Mouse (Mus musculus): ENCODE data around the gene Fbll1. TPM values are rescaled to one million over a fixed set of nuclear protein-coding genes. Genes with fewer than 3 reads are reported as not detected.
"Not testable (repeated sequence)": the region's sequence is repeated elsewhere in the genome, so short reads cannot be mapped to it uniquely, and the experiment has no call there.

Gene Fbll1
- under 1 TPM in 1 of 2 experiments, not detected in 1; 0.46 TPM for total RNA-seq (2021)
- long read RNA-seq, experiment 1, result 0 reads
- long read RNA-seq, experiment 2, result 0 reads

DNA sequence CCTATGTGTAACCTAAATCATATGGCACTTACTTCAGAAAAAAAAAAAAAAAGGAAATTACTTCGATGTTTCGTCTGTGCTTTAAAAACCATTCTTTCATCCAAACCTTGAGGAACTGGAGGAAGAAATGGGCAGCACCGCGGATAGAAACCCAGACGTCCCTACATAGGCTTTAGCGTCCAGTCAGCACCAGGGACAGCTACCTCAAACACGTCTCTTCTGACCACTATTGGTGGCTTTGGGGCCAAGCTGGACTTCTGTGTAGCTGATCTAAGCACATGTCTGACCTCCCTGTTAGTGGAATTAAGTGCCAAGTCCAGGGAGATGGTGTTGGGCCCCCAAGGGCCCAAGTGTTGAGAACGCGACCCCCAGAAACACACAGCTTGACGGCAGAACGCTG is at the start of gene Fbll1:
Gene Fbll1 (minus strand): TSS at position 11 of the 400 bp plus-strand sequence.
- peak; percentile 69 to 72 for DNase-seq

DNA sequence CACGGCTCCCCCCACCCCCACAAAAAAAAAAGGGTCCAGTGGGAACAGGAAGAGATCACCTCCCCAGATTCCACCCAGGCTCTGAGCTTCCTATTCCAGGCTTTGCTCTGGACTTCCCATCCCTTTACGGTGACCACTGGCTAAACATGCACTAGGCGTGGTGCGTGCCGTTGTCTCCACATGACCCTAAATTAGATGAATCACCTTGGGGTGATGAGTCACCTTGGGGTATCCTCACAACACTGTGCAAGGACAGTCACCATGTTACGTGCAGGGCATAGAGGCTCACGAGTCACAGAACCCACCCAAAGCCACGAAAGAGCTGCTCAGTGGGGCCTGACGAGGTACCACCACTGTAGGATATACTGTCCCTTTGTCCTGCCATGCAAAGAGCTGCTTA is 45.6 kb upstream of the Fbll1 start:
- peak in 1 of 2 experiments; percentile 38 for DNase-seq

DNA sequence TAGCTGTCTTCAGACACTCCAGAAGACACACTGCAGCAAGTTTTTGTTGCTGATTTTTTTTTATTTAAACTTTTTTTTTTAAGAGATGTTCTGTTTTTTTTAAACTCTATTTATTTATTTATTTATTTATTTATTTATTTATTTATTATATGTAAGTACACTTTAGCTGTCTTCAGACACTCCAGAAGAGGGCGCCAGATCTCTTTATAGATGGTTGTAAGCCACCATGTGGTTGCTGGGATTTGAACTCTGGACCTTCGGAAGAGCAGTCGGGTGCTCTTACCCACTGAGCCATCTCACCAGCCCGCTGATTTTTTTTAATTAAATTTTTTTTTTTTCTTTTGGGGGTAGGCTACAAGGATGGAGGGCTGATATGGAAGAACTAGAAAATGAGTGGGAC is 43.9 kb upstream of the Fbll1 start:
- not testable (repeated sequence) for DNase-seq

DNA sequence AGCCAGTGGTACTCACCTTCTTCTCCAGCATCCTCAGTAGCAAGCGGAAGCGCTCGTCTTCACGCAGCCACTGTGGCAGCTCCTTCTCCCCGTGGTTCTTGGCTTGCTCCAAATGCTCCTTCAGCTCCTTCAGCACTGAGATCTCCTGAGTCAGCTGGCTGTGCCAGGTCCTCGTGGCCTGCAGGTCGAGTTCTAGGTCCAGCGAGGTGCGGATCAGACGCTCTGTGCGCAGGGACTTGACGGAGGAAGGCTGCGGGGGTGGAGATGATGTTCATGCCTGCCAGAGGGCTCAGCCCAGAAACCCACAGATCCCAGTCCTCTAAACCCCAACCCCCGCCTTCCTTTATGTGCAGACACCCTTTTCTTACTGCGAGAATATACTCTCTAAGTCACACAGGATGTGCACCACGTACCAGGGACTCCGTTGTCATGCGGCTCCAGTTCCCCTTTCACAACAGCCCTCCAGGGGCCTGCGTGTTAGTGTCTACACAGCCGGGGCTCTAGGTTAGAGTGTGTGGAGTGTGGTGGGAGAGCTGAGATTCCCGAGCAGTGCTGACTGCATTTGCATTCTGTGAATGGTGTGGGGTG is 43.1 kb upstream of the Fbll1 start:
- no peak for DNase-seq

DNA sequence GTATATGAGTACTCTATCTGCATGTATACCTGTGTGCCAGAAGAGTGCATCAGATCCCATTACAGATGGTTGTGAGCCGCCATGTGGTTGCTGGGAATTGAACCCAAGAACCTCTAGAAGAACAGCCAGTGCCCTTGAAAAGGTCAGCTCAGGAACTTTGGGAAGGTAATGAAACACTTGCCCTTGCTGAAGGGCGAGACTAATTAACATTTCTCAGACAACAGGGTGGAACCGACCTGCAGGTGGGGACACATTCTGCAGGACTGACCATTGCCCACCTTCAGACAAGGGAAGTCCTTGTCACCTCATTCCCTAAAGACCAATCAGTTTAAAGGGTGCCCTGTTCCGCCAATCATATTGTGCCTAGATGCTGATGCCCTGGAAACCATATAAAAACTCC is 42.1 kb upstream of the Fbll1 start:
- not testable (repeated sequence) for DNase-seq

DNA sequence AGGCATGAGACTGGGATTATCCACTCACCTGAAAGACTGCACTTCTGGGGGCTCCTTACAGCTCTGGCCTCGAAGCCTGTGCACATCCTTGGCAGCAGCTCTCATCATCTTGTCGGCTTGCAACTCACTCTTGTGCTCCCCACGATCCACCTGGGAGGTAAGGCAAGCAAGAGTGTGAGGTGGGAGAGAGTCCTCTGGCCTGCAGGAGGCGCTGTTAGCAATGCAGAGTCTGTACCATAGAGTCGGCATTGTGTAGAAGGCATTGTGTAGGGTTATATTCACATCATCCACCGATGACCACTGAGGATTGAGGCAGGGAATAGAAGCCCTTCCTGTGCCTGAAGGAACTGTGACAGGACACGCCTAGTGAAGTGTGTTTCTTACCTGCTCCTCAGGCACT is 41.6 kb upstream of the Fbll1 start:
- DNase-seq, result no peak

DNA sequence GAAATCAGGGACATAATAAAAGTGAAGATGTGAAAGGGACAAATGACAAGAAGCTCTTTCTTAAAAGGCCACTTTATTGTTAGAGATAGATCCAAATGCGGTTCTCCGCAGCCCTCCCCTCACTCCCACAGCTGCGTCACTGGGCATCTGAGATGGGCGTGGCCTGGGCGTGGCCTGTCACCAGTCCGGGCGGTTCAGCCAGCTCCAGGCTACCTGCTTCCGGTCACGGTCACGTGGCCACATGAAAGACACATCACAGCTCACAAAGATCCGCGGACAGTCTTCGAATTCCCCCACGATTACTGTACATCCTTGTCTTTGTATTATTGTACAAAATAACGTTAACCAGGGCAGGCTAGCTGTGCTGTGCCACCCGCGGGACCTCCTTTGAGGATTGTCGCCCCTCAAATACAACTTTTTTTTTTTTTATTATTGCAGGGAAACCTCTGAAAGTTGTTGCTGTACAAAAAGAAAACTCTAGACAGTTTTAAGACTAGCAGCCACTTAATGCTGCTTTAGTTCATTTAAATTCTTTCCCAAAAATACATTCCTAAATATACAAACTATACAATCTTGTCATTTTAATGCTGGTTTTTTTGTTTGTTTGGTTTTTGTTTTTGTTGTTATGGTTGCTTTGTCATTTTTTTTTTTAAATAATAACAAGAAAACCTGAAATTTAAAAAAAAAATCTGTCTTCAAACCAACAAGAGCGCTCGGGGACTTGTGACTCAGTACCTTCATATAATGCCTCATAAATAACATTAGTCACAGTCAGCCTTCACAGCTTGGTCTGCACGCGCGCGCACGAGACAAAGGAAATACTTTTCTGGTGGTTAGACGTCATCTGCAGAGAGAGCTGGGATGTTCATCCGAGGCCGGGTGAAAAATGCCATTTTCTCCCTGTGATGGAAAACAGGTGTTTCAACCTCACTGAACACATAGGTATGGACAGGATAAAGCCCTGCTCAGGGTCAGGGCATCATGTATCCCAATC is 40.0 kb upstream of the Fbll1 start:
- DNase-seq, result peak; percentile 96

DNA sequence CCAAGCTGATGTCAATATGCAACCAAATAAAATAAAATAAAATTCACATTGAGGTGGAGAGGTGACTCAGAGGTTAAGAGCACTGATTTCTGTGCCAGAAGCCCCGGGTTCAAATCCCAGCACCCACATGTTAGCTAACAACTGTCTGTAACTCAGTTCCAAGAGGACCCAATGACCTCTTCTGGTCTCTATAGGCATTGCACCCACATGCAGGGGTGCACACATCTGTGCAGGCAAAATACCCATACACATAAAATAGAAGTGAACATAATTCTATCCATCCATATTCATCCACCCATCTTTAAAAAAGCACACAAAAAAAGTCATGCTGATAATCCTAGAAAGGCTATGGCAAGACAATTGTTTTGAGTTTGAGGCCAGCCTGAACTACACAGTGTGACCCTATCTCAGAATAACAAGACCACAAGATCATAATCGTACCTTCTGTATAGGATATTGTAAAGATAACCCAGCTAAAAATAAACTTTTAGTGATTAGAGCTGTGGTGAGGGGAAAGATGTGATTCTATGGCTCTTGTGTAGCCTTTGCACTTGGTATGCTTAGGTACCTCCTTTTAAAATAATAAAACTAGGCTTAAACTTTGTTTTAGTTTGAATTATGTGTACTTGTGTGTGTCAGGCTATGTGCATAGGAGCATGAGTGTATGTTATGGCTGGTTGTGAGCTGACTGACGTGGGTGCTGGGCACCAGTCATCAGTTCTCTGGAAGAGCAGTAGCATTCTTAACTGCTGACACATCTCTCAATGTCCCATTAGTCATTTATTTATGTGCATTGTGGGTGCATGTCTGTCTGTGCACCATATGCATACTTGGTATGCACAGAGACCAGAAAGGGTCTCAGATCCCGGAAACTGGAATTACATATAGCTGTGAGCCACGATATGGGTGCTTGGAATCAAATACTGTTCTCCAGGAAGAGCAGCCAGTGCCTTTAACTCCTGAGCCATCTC is 38.8 kb upstream of the Fbll1 start:
- peak in 1 of 2 experiments; percentile 39 for DNase-seq

DNA sequence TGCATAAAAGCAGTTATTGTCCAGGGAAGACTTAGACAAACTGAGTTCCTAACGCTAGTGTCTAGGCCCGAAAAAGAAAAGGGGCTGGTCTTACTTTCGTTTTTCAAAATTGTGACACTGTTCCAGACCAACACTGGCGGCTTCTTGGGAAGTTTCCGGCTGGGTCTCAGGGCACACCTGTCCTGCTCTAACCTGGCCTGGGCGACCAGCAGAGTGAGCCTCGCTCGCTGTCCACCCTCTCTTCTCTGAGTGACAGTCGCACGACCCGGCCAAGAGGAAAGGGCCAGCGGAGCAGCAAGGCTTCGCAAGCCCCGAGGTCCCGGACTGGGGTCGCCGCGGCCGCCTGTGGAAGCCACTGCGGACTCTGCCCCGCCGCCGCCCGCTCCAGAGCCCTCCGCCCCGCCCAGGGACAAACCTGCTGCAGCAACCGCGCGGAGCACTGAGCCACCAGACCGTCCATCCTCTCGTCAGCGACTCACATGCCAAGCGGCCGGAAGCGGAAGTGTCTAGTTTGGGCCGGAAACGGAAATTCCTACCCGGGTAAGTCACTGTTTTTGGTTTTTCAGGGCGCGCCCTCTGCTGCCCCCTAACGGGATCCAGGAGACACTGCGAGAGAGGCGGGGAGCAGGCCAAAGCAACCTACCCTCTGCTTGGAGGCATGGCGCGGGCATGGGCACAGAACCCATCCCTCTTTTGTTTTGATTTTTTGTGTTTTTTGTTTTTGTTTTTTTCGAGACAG is 35.5 kb upstream of the Fbll1 start, which contains the start of gene Rars:
Gene Rars (minus strand): TSS at position 485 of the 739 bp plus-strand sequence.
- peak; percentile 96 for DNase-seq

DNA sequence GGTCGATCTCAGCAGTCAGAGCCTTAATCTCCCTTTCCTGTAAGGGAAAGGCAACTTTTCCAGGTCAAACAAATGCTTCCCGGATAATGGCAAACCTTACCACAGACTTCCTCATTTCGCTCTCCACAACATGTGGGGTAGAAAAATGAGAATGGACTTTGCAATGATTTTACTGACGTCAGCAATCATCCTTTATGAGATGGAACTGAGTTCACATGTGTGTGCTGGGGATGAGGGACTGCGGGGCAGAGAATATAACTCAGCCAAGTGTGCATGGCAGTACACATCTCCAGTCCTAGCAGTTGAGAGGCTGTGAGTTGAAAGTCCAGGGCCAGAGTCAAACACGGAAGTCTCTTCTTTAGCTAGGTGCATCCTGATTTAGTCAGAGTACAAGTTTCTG is 34.6 kb upstream of the Fbll1 start:
- no peak for DNase-seq

DNA sequence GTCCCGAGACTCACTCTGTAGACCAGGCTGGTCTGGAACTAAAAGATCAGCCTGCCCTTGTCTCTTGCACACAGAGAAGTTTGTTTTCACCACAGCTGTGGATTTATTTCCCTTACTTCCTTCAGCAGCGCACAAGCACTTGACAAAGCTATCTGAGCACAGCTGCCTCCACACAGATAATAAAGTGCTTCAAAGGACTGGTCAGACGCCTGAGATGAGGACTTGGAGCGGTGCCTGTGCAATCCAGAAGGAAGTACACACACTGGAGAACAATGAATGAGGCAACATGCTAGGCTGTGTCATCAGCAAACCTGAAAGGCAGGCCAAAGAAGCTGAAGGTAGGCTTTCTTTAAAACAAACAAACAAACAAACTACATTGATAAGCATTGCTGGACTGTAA is 33.5 kb upstream of the Fbll1 start:
- peak in 1 of 2 experiments; percentile 27 for DNase-seq

DNA sequence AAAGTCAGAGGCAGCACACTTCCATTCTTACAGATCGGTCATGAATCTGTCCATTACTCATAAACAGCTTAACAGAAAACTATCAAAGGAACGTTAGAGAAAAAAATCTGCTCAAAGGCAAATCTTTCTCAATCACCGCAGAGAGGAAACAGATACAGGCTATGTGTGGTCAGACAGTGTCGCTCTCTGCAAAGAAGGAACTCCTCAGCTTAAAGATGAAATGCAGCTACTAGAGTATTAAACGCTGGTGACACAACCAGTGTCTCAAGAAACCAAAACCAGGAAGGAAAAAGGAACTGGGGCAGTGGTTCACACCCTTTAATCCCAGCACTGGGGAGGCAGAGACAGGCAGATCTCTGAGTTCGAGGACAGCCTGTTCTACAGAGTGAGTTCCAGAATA is 29.0 kb upstream of the Fbll1 start:
- no peak for DNase-seq

DNA sequence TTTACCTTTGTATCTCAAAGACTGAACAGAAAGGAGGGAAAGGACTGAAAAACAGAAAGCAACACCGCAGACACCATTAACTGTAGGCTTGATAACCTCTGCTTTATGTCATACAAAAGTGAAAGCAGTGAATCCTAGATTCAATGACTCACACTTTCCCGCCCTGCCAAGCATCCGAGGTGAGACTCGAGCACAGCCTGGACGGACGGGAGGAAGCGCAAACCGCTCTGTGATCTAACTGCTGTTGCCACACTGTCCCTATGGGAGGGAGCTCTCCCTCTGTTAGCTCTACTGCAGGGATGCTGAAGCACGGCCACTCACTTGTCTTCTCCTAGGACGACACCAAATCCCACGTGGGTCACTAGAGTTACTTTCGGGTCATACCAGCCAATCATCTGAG is 17.6 kb upstream of the Fbll1 start:
- DNase-seq, result no peak

DNA sequence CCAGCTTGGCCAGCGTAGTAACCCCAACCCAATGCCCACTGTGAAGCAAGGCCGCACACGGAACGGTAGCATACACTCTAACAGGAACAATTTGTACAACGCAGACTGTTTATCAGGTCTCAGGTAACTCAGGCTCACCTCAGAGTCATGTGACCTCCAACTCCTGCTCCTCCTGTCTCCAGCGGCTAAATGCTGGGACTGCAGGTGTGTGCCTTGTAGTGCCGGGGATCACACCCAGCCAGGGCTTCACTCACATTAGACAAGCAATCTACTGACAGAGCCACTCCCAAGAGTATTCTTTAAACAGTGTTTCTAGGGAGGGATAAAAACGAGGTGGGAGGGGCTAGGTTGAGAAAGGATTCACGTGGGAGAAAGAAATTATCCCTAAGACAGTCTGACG is 12.8 kb upstream of the Fbll1 start:
- DNase-seq, result no peak

DNA sequence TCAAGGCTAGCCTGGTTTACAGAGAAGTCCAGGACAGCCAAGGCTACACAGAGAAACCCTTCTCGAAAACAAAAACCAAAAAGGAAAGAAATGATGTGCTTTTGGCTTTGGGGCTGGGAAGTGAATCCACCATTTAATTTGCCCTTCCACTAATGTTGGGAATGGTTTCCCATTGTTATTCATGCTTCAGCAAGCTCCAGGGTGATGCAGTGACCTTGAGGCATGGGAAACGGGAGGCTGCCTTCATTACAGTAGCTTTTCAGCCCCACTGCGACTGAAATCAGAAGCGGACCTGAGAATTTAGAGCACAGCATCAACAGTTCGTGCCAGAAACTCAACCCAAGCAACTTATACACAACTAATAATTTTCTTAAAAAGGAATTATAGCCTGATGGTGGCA is 2.6 kb upstream of the Fbll1 start:
- DNase-seq, result no peak

DNA sequence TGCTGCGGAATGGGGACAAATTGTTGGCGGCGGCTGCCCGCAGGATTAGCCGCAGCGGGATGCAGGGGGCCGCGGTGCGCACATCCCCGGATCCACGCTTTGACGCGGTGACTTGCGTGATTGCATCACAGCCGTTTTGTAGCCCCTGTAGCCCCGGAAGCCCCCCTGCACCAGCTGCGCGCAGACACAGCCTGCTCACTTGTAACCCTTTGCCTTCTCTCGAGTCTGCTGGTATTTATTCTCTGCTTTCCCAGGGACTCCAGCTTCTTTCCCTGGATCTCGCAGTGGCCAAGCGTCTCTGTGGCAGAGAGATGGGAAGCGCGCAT is 226 bp downstream of the Fbll1 start:
- no peak for DNase-seq

DNA sequence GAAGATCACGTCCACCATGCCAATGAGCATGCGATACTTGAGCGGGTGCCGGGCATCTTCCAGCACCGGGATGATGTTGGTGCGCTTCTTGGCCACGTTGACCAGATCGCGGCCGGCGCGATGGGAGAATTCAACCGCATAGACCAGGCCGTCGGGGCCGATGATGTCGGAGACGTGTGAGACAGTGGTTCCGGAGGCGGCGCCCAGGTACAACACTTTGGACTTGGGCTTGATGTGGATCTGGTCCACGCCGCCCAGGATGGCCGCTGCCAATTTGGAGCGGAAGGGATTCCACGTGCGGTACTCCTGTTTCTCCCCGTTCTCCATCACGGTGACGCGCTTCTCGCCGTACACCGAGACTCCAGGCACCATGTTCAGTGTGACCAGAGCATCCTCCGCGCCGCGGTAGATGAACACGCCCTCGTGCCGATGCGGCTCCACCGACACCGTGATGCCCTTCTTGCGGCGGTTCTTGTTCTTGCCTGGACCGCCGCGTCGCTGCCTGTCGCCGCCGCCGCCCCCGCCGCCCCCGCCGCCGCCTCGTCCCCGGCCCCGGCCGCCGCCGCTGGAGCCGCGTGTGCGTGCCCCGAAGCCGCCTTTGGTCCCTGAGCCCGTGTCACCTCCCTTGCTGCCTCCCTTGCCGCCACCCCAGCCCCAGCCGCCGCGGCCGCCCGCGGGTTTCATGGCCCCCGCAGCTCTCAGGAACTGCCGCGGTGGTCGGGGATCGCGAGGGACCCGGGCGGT is 761 bp downstream of the Fbll1 start:
- no peak for DNase-seq

DNA sequence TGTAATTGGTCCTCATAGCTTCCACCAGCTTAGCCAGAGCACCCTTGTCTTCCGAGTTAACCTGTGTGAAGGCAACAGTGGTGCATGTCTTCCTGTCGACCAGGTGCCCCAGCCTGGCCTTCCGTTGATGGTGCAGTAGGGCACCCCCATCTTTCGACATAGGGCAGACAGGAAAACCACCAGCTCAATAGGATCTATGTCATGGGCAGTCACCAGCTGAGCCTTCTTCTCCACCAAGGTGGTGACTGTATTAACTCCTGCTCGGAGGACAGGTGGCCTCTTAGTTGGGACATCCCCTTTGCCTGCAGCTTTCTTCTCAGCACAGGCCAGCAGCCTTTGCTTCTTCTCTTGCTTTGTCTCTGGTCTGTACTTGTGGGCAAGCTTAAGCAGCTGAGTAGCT is 5.9 kb downstream of the Fbll1 start:
- DNase-seq, result not testable (repeated sequence)

DNA sequence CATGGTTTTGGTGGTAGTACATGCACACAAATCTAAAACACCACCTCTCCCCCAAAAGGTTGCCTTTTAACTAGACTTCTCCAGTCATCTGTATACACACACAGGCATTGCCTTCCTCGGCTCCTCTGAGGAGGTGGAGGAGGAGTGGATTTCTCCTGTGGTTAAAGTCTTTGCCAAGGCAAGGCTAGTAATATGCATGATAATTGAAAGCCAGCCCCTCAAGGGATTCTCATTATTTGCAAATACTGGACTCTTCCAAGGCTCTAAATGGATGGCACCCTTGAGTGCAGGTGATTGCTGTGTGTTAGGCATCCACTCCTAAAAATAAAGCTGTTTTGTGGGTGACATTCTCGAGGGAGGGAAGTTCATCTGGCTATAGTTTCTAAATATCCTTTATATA is 10.2 kb downstream of the Fbll1 start:
- no peak for DNase-seq

DNA sequence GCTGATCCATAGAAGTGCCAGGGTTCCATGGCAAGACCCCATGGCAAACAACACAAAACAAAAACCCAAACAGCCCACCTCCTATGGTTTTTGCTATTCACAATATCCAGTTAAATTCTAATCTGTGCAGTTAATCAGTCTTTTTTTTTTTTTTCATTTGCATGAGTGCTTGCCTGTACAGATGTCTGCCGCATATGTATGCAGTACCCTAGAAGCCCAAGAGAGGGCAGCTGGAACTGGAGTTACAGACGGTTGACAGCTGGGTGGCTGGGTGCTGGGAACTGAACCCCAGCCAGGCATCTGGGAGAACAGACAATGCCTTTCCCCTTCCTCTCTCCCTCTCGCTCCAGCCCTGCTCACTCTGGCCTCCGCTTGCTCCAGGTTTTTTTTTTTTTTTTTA is 14.1 kb downstream of the Fbll1 start:
- no peak for DNase-seq

DNA sequence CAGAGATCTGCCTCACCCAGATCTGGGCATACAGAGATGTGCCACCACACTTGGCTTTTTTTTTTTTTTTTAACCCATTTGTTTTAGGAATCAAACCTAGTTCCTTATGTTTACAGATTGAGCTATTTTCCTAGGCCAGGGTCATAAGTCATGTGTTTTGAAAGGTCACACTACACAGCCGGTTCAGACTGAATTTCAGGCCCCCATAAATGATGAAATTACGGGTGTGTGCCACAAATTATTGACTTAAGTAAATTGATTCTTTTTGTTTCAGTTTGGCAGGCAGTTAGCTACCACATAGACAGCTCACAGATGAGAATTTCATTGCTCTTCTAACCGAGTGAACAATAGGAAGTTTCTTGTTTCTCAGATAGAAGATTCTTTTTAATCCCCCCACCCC is 14.7 kb downstream of the Fbll1 start:
- no peak for DNase-seq
